Mouse (Mus musculus) forebrain, embryonic 15.5 days (tissue): Measurements from ENCODE around the gene Rhod. TPM values are rescaled to one million over a fixed set of nuclear protein-coding genes. Genes with fewer than 3 reads are reported as not detected.
A peak's percentile ranks its signal among the peaks of the same experiment; 100 is the strongest.
"Not testable (repeated sequence)": the region's sequence is repeated elsewhere in the genome, so short reads cannot be mapped to it uniquely, and the experiment has no call there.

Experiments used
- ATAC-seq: fragments of 200-750 bp; cut with Nextera tagmentation; replicated peaks from 2 replicates; pipeline ENCODE4 v1.8.0; 2017; ENCODE audit warnings: mild to moderate bottlenecking, moderate TSS enrichment, moderate library complexity
- H3K27ac ChIP-seq: fragments of 300-500 bp; sonication (generic); replicated peaks from 2 replicates; pipeline ENCODE4 v1.5.1; 2015; ENCODE audit warnings: mild to moderate bottlenecking, inconsistent platforms
- H3K27me3 ChIP-seq: fragments of 300-500 bp; sonication (generic); 2 replicates; pipeline ENCODE4 v1.6.1; 2015; ENCODE audit warnings: inconsistent platforms
- H3K36me3 ChIP-seq: fragments of 300-500 bp; sonication (generic); 2 replicates; pipeline ENCODE4 v1.6.1; 2015; ENCODE audit warnings: mild to moderate bottlenecking, inconsistent platforms
- H3K4me1 ChIP-seq: fragments of 300-500 bp; sonication (generic); 2 replicates; pipeline ENCODE4 v1.6.1; 2015; ENCODE audit warnings: inconsistent platforms
- H3K4me2 ChIP-seq: fragments of 300-500 bp; sonication (generic); replicated peaks from 2 replicates; pipeline ENCODE4 v1.6.1; 2015; ENCODE audit warnings: mild to moderate bottlenecking, inconsistent platforms
- H3K4me3 ChIP-seq: fragments of 300-500 bp; sonication (generic); 2 replicates; pipeline ENCODE4 v1.5.1; 2015; ENCODE audit warnings: mild to moderate bottlenecking, inconsistent platforms
- H3K9ac ChIP-seq: fragments of 300-500 bp; sonication (generic); replicated peaks from 2 replicates; pipeline ENCODE4 v1.6.1; 2015; ENCODE audit warnings: mild to moderate bottlenecking, inconsistent platforms
- H3K9me3 ChIP-seq: fragments of 300-500 bp; sonication (generic); 2 replicates; pipeline ENCODE4 v1.6.1; 2016; ENCODE audit warnings: inconsistent platforms
- WGBS: fragments of 180-500 bp; shearing (Covaris S2); methylation state at CpG from one replicate; pipeline ENCODE4 v1.1.7; 2015; ENCODE audit warnings: mixed read lengths; 5-methylcytosine and 5-hydroxymethylcytosine counted together
- polyA plus RNA-seq: library from polyadenylated mRNA; unstranded; fragments of >200 nt; fragmentation: Nextera tagmentation; extraction: Ambion mirVana; gene quantifications from 2 replicates; pipeline ENCODE4 v1.2.1, GENCODE M21; 2015

Rhod gene
- polyA plus RNA-seq, 1 experiment from 2014 or later = 5.1 TPM

GRCm38 (mm10) chr19:4473549-4473948 is 34.3 kb upstream of the Rhod start:
- ATAC-seq = no peak
- Histone ChIP-seq H3K9ac (no peak overlapping the region), H3K4me2 (no peak overlapping the region), H3K4me1 (peaks cover 12% of the 10 kb centered on the region), H3K36me3 (no peaks in the 10 kb centered on the region), H3K4me3 (no peak overlapping the region), H3K27me3 (peaks cover 20% of the 10 kb centered on the region; the same call in 1 of the 2 replicates), H3K27ac (no peak overlapping the region), H3K9me3 (no peaks in the 10 kb centered on the region)
- WGBS = 86% methylated on average over 5 of the region's 5 CpGs

GRCm38 (mm10) chr19:4468363-4468762 is 29.1 kb upstream of the Rhod start:
- 34% methylated on average over 5 of the region's 5 CpGs for WGBS
- H3K4me1 ChIP-seq = no peaks in the 10 kb centered on the region

DNA sequence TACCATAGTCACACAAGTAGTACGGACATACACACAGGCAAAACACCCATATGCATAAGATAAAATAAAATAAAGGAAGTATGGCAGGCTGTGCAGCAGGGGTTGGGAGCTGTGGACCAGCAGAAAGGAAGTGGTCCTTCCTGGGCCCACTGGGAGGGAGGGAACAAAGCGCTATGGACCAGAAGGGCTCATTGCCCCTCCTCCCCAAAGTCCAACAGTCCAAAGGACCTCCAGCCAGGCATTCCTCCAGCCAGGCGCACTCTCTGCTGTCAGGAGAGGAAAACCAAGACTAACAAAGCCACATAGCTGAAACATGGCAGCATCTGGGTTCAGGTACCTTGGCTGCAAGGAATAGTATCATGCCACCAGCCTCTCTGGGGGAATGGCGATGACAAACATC is 25.4 kb upstream of the Rhod start:
- Histone ChIP-seq H3K4me1 (no peaks in the 10 kb centered on the region), H3K36me3 (no peaks in the 10 kb centered on the region), H3K4me2 (no peak overlapping the region), H3K9ac (no peak overlapping the region), H3K27ac (no peak overlapping the region), H3K4me3 (no peak overlapping the region), H3K9me3 (no peaks in the 10 kb centered on the region), H3K27me3 (no peaks in the 10 kb centered on the region)
- no peak for ATAC-seq
- WGBS = 86% methylated on average over 4 of the region's 4 CpGs

More at GRCm38 (mm10) chr19:4468363-4468762, 29.1 kb upstream of the Rhod start:
- H3K9ac ChIP-seq = no peak overlapping the region
- H3K4me3 ChIP-seq = no peak overlapping the region
- H3K27ac ChIP-seq = no peak overlapping the region
- H3K9me3 ChIP-seq = no peaks in the 10 kb centered on the region
- no peaks in the 10 kb centered on the region for H3K36me3 ChIP-seq
- H3K27me3 ChIP-seq = no peaks in the 10 kb centered on the region
- no peak for ATAC-seq
- no peak overlapping the region for H3K4me2 ChIP-seq

GRCm38 (mm10) chr19:4461981-4462380 is 22.7 kb upstream of the Rhod start:
- H3K27me3 ChIP-seq = no peaks in the 10 kb centered on the region
- H3K36me3 ChIP-seq = no peaks in the 10 kb centered on the region
- H3K9ac ChIP-seq = no peak overlapping the region
- WGBS = 89% methylated on average over 8 of the region's 8 CpGs
- H3K27ac ChIP-seq = no peak overlapping the region
- H3K9me3 ChIP-seq = no peaks in the 10 kb centered on the region
- no peak overlapping the region for H3K4me3 ChIP-seq
- no peak for ATAC-seq
- no peak overlapping the region for H3K4me2 ChIP-seq
- H3K4me1 ChIP-seq = no peaks in the 10 kb centered on the region

GRCm38 (mm10) chr19:4456227-4456626 is 17.0 kb upstream of the Rhod start:
- H3K9ac ChIP-seq = no peak overlapping the region
- no peak overlapping the region for H3K4me3 ChIP-seq
- H3K4me1 ChIP-seq = peaks cover 7% of the 10 kb centered on the region; the same call in 1 of the 2 replicates
- H3K27me3 ChIP-seq = no peaks in the 10 kb centered on the region
- H3K27ac ChIP-seq = no peak overlapping the region
- H3K36me3 ChIP-seq = no peaks in the 10 kb centered on the region
- WGBS = 11% methylated on average over 11 of the region's 11 CpGs
- ATAC-seq = no peak
- H3K9me3 ChIP-seq = no peaks in the 10 kb centered on the region
- no peak overlapping the region for H3K4me2 ChIP-seq

DNA sequence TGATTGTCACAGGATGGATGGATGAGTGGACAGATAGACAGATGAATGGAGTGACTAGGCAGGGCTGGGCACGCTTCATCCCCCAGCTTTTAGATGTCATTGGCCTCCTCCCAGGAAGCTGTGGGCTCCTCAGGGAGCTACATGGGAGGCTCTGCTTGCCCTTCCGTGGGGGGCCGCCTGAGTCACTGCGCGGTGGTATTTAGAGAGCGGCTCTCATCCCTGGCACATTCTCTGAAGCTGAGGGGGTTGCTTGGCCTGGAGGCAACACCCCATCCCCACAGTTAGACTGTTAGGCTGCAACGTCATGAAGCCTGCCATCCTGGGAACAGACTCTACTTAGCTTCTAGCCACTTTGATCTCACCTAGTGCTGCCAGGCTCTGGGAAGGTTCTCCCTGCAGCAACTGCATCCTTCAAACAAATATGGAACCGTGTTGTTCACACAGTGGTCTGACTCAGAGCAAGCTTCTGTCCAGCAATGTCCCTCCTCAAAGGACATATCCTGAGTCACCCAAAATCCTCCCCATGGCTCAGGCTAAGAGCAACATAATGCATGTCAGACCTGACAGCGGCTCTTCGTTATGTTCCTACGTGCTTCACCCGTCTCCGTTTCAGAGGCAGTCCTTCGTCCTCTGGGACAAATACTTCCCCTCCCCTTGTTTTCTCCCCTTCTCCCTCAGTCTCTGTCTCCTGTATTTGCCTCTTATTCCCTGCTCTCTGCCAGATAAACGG is 16.0 kb upstream of the Rhod start:
- Histone ChIP-seq H3K9ac (no peak overlapping the region), H3K27ac (no peak overlapping the region), H3K36me3 (no peaks in the 10 kb centered on the region), H3K9me3 (no peaks in the 10 kb centered on the region), H3K4me3 (no peak overlapping the region), H3K4me1 (peaks cover 7% of the 10 kb centered on the region; the same call in 1 of the 2 replicates), H3K27me3 (no peaks in the 10 kb centered on the region), H3K4me2 (no peak overlapping the region)
- WGBS = 81% methylated on average over 15 of the region's 15 CpGs
- ATAC-seq = no peak

DNA sequence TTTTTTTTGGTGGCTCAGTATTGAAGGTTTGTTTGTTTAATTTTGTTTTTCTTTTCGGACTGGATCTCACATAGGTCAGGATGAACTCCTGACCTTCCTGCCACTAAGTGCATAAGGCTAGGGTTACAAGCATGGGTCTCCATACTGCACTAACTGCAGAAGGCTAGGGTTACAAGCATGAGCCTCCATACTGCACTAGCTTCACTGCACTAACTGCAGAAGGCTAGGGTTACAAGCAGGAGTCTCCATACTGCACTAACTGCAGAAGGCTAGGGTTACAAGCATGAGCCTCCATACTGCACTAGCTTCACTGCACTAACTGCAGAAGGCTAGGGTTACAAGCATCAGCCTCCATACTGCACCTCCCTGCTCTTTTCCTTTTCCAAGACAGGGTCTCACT is 14.8 kb upstream of the Rhod start:
- 86% methylated on average over 1 of the region's 1 CpGs for WGBS
- H3K27me3 ChIP-seq, H3K4me3 ChIP-seq, ATAC-seq, H3K9me3 ChIP-seq, H3K27ac ChIP-seq, H3K9ac ChIP-seq, H3K4me1 ChIP-seq, H3K4me2 ChIP-seq, H3K36me3 ChIP-seq: not testable (repeated sequence)

- Histone ChIP-seq H3K27me3 (no peaks in the 10 kb centered on the region), H3K27ac (0 out of 2 replicates have a peak overlapping the region, but pooled peaks have one; percentile 54), H3K36me3 (no peaks in the 10 kb centered on the region), H3K9ac (no peak overlapping the region), H3K4me2 (no peak overlapping the region), H3K4me1 (peaks cover 7% of the 10 kb centered on the region; the same call in 1 of the 2 replicates), H3K4me3 (no peak overlapping the region), H3K9me3 (no peaks in the 10 kb centered on the region)
- 28% methylated on average over 4 of the region's 4 CpGs for WGBS
- no peak for ATAC-seq
Measured at GRCm38 (mm10) chr19:4452525-4452924, 13.3 kb upstream of the Rhod start.

DNA sequence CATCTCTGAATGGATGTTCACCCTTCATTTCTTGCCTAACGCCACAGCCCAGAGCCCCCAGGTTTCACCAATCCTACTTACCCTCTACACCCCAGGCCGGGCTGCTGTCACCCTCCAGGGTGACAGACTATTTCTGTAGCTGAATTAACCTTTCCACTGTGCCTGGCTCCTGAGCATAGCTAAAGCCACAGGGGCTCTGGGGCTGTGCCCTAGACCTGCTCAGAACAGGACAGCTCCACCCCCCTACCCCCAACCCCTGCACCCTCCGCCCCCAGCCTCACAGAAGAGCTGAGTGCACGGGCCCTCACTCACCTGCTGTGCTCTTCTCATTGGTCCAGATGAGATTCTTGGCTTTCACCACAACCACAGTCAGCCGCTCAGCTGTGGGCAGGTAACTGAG is 12.7 kb upstream of the Rhod start:
- 14% methylated on average over 5 of the region's 5 CpGs for WGBS
- Histone ChIP-seq H3K27me3 (no peaks in the 10 kb centered on the region), H3K4me3 (no peak overlapping the region), H3K36me3 (no peaks in the 10 kb centered on the region), H3K4me2 (no peak overlapping the region), H3K9ac (no peak overlapping the region), H3K27ac (no peak overlapping the region), H3K9me3 (no peaks in the 10 kb centered on the region), H3K4me1 (peaks cover 7% of the 10 kb centered on the region; the same call in 1 of the 2 replicates)
- no peak for ATAC-seq

- ATAC-seq = no peak
- Histone ChIP-seq H3K9ac (no peak overlapping the region), H3K27me3 (no peaks in the 10 kb centered on the region), H3K36me3 (no peaks in the 10 kb centered on the region), H3K4me1 (peaks cover 7% of the 10 kb centered on the region; the same call in 1 of the 2 replicates), H3K4me2 (no peak overlapping the region), H3K9me3 (no peaks in the 10 kb centered on the region), H3K27ac (no peak overlapping the region), H3K4me3 (no peak overlapping the region)
- WGBS = 72% methylated on average over 8 of the region's 8 CpGs
Measured at GRCm38 (mm10) chr19:4451098-4451497, 11.9 kb upstream of the Rhod start.

DNA sequence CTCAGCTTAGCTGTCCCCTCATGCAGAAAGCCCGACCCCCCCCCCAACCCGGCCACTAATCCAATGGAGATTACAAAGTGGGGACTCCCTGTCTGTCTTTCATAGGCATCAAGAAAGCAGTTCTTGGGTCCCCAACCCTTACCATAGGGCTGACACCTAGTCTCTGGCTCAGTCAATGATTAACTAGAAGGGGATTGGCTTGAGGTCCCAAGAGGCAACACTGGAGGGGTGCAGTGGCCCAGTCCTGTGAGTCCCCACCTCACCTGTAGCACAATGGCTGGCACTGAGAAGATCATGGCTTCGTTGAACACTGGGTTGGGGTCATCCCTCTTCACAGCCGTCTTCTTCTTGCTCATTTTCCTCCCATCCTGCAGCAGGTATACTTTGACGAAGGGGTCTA is 11.4 kb upstream of the Rhod start:
- no peak overlapping the region for H3K27ac ChIP-seq
- H3K4me1 ChIP-seq = peaks cover 7% of the 10 kb centered on the region; the same call in 1 of the 2 replicates
- H3K9me3 ChIP-seq = no peaks in the 10 kb centered on the region
- H3K4me3 ChIP-seq = no peak overlapping the region
- H3K4me2 ChIP-seq = no peak overlapping the region
- H3K36me3 ChIP-seq = no peaks in the 10 kb centered on the region
- no peak for ATAC-seq
- no peak overlapping the region for H3K9ac ChIP-seq
- 64% methylated on average over 5 of the region's 5 CpGs for WGBS
- H3K27me3 ChIP-seq = no peaks in the 10 kb centered on the region

- Histone ChIP-seq H3K9ac (no peak overlapping the region), H3K27me3 (no peaks in the 10 kb centered on the region), H3K36me3 (no peaks in the 10 kb centered on the region), H3K27ac (no peak overlapping the region), H3K9me3 (no peaks in the 10 kb centered on the region), H3K4me3 (no peak overlapping the region), H3K4me1 (peaks cover 7% of the 10 kb centered on the region; the same call in 1 of the 2 replicates), H3K4me2 (no peak overlapping the region)
- WGBS = 95% methylated on average over 9 of the region's 9 CpGs
- no peak for ATAC-seq
Measured at GRCm38 (mm10) chr19:4449230-4449629, 10.0 kb upstream of the Rhod start.

GRCm38 (mm10) chr19:4447445-4447844 is 8.2 kb upstream of the Rhod start:
- no peak for ATAC-seq
- H3K27me3 ChIP-seq = no peaks in the 10 kb centered on the region
- WGBS = 89% methylated on average over 9 of the region's 9 CpGs
- no peak overlapping the region for H3K9ac ChIP-seq
- peaks cover 7% of the 10 kb centered on the region; the same call in 1 of the 2 replicates for H3K4me1 ChIP-seq
- no peak overlapping the region for H3K4me3 ChIP-seq
- H3K36me3 ChIP-seq = no peaks in the 10 kb centered on the region
- H3K9me3 ChIP-seq = no peaks in the 10 kb centered on the region
- no peak overlapping the region for H3K4me2 ChIP-seq
- H3K27ac ChIP-seq = no peak overlapping the region
